Comparison of ENCODE assay signal across 8 mouse cellular contexts in genomic region chr15:8568645-8569528, GRCm38 (mm10). TPM values are rescaled to one million over a fixed set of nuclear protein-coding genes. Genes with fewer than 3 reads are reported as not detected.
DNase-seq lines count a peak whose midpoint lies in the region; ATAC-seq lines count a peak whose summit lies in the region.

No protein-coding gene starts in this region.

- DNase-seq in ZHBTc4 (ENCODE audit: low read depth, low spot score), result peak; percentile 92
- peak; percentile 29 to 70 for DNase-seq in cerebellum, postnatal 4 days (ENCODE audit: low spot score in 2 of 2)
- DNase-seq in gastrocnemius, postnatal 10 days, result peak; percentile 82
- DNase-seq in induced T-regulatory cell, adult 2 months (ENCODE audit: low read depth), result peak; percentile 91
- DNase-seq in left cerebral cortex, adult 8-10 months (ENCODE audit: low spot score in 2 of 2), result peak; percentile 57 to 87
- peak; percentile 91 for DNase-seq in right cerebral cortex, adult 18-20 months
- DNase-seq in urinary bladder, adult 2 months (ENCODE audit: low spot score), result peak; percentile 81

- ATAC-seq in megakaryocyte, adult 5-6 weeks (ENCODE audit: poor library complexity, severe bottlenecking), result peak; percentile 86

RNA-seq across cellular contexts. Expression of gene Gm2310, which starts 49.1 kb away (rescaled TPM):
- not detected for total RNA-seq in gastrocnemius, postnatal 10 days (2021)
- not detected for total RNA-seq in left cerebral cortex, adult 8-10 months (2022)
- not detected in 2 replicates for total RNA-seq in megakaryocyte, adult 5-6 weeks (2015)
- not detected in 2 replicates for total RNA-seq in megakaryocyte, adult 5-6 weeks (2017)
- polyA plus RNA-seq in urinary bladder, adult 2 months (2012; rRNA removed), result not detected in 2 replicates

Comparison
In these comparisons a context has a peak if more than half of its experiments do, and no peak if none do; other contexts are left out.
1. Peak in every context shown above with its lines: DNase-seq and ATAC-seq.